In genomic region chr7:35545881-35546280, GRCm38 (mm10) we compare ENCODE assay signal across 8 mouse cellular contexts. TPM values are rescaled to one million over a fixed set of nuclear protein-coding genes. Genes with fewer than 3 reads are reported as not detected.
DNase-seq lines count a peak whose midpoint lies in the region; ATAC-seq and TF ChIP-seq lines count a peak whose summit lies in the region.

No protein-coding gene starts in this region.

- H3K36me3 ChIP-seq in heart, embryonic 12.5 days, result peaks cover 43% of the 10 kb centered on the region
- peaks cover 38% of the 10 kb centered on the region for H3K36me3 ChIP-seq in heart, postnatal 0 days (replicated peaks; ENCODE audit: control insufficient read depth, insufficient read depth, low read length)
- peaks cover 25% of the 10 kb centered on the region for H3K36me3 ChIP-seq in lung, embryonic 15.5 days

- peak; percentile 85 for TF ChIP-seq CTCF in heart, postnatal 0 days (IDR thresholded peaks at IDR 0.05; ENCODE audit: low read depth)

- ATAC-seq in heart, embryonic 12.5 days (ENCODE audit: insufficient number of reproducible peaks, low FRiP score), result no peak
- peak; percentile 36; the same call in 1 of the 2 replicates for ATAC-seq in heart, postnatal 0 days (ENCODE audit: insufficient read depth, low read depth)
- 0 out of 2 replicates have a peak, but pooled peaks have one; percentile 55 for ATAC-seq in lung, embryonic 15.5 days (ENCODE audit: borderline replicate concordance, extremely low read depth, low FRiP score, low TSS enrichment)

- H3K4me2 ChIP-seq in heart, embryonic 12.5 days, result no peak overlapping the region
- H3K4me2 ChIP-seq in heart, postnatal 0 days (ENCODE audit: low read depth, low read length), result no peak overlapping the region
- H3K4me2 ChIP-seq in lung, embryonic 15.5 days, result no peak overlapping the region

- TF ChIP-seq EP300 in heart, postnatal 0 days (IDR thresholded peaks at IDR 0.05; ENCODE audit: low read depth), result no peak

- no peak overlapping the region for H3K27ac ChIP-seq in heart, embryonic 12.5 days (ENCODE audit: poor library complexity, severe bottlenecking)
- H3K27ac ChIP-seq in heart, postnatal 0 days (ENCODE audit: low read depth), result no peak overlapping the region
- no peak overlapping the region for H3K27ac ChIP-seq in lung, embryonic 15.5 days

- DNase-seq in heart, adult 18-20 months, result peak; percentile 45 to 67
- peak; percentile 31 to 42 for DNase-seq in adrenal gland, adult 18-20 months (ENCODE audit: low spot score in 2 of 2)
- DNase-seq in embryo, embryonic 10.5 days (ENCODE audit: low spot score), result peak; percentile 85
- peak; percentile 70 for DNase-seq in heart, postnatal 0 days (ENCODE audit: low spot score)
- DNase-seq in layer of hippocampus, adult 9-11 months, result peak; percentile 22
- peak; percentile 64 to 71 for DNase-seq in right cerebral cortex, adult 2 months (ENCODE audit: low spot score in 2 of 2)

- H3K9me3 ChIP-seq in heart, embryonic 12.5 days (replicated peaks), result no peaks in the 10 kb centered on the region
- H3K9me3 ChIP-seq in heart, postnatal 0 days (replicated peaks; ENCODE audit: control insufficient read depth, low read length), result no peaks in the 10 kb centered on the region
- no peaks in the 10 kb centered on the region for H3K9me3 ChIP-seq in lung, embryonic 15.5 days

- H3K9ac ChIP-seq in heart, embryonic 12.5 days, result no peak overlapping the region
- H3K9ac ChIP-seq in heart, postnatal 0 days (replicated peaks; ENCODE audit: low read depth, low read length), result no peak overlapping the region
- no peak overlapping the region for H3K9ac ChIP-seq in lung, embryonic 15.5 days

- WGBS in heart, embryonic 12.5 days, result 30% methylated on average over 4 of the region's 4 CpGs
- WGBS in heart, postnatal 0 days, result 39% methylated on average over 4 of the region's 4 CpGs
- 31% methylated on average over 4 of the region's 4 CpGs for WGBS in lung, embryonic 15.5 days

- no peaks in the 10 kb centered on the region for H3K4me1 ChIP-seq in heart, embryonic 12.5 days (replicated peaks)
- no peaks in the 10 kb centered on the region for H3K4me1 ChIP-seq in heart, postnatal 0 days (ENCODE audit: control insufficient read depth, insufficient read depth)
- no peaks in the 10 kb centered on the region for H3K4me1 ChIP-seq in lung, embryonic 15.5 days

- H3K4me3 ChIP-seq in heart, embryonic 12.5 days, result no peak overlapping the region
- H3K4me3 ChIP-seq in heart, postnatal 0 days (ENCODE audit: low read depth, low read length), result no peak overlapping the region
- no peak overlapping the region for H3K4me3 ChIP-seq in lung, embryonic 15.5 days

- no peaks in the 10 kb centered on the region for H3K27me3 ChIP-seq in heart, embryonic 12.5 days (replicated peaks)
- no peaks in the 10 kb centered on the region for H3K27me3 ChIP-seq in heart, postnatal 0 days (ENCODE audit: control insufficient read depth, insufficient read depth, low read length)
- no peaks in the 10 kb centered on the region for H3K27me3 ChIP-seq in lung, embryonic 15.5 days

RNA-seq across cellular contexts. Expression of gene Tdrd12, which starts 8.3 kb away (rescaled TPM):
- total RNA-seq in heart, adult 18-20 months (2021), result under 1 TPM in 1 of 2 experiments, not detected in 1; 0.07 TPM
- 0.37 and 0.82 TPM in 2 replicates for polyA plus RNA-seq in heart, embryonic 12.5 days (2016; fragmentation: Nextera tagmentation; extraction: Ambion mirVana)
- under 1 TPM; 0.07 to 0.10 TPM for total RNA-seq in adrenal gland, adult 18-20 months (2021)
- total RNA-seq in heart, postnatal 0 days (2014; rRNA removed; ENCODE audit: low replicate concordance), result not detected in 2 replicates
- polyA plus RNA-seq in heart, postnatal 0 days (2015; fragmentation: Nextera tagmentation; extraction: Ambion mirVana), result 1.4 and 1.5 TPM in 2 replicates
- 0.29 and 0.30 TPM in 2 replicates for polyA plus RNA-seq in lung, embryonic 15.5 days (2015; fragmentation: Nextera tagmentation; extraction: Ambion mirVana)

RNA-seq across cellular contexts. Expression of gene Nudt19, which starts 10.2 kb away (rescaled TPM):
- 10 to 100 TPM; 69.2 to 80.4 TPM for total RNA-seq in heart, adult 18-20 months (2021)
- polyA plus RNA-seq in heart, embryonic 12.5 days (2016; fragmentation: Nextera tagmentation; extraction: Ambion mirVana), result 84.5 and 85.0 TPM in 2 replicates
- 10 to 100 TPM; 51.1 to 53.2 TPM for total RNA-seq in adrenal gland, adult 18-20 months (2021)
- 75.2 and 76.6 TPM in 2 replicates for total RNA-seq in heart, postnatal 0 days (2014; rRNA removed; ENCODE audit: low replicate concordance)
- polyA plus RNA-seq in heart, postnatal 0 days (2015; fragmentation: Nextera tagmentation; extraction: Ambion mirVana), result 133 and 136 TPM in 2 replicates
- polyA plus RNA-seq in lung, embryonic 15.5 days (2015; fragmentation: Nextera tagmentation; extraction: Ambion mirVana), result 50.1 and 52.7 TPM in 2 replicates

RNA-seq across cellular contexts. Expression of gene Rgs9bp, which starts 39.5 kb away (rescaled TPM):
- total RNA-seq in heart, adult 18-20 months (2021), result under 1 TPM in 1 of 2 experiments, not detected in 1; 0.10 TPM
- 0.82 TPM in 2 replicates for polyA plus RNA-seq in heart, embryonic 12.5 days (2016; fragmentation: Nextera tagmentation; extraction: Ambion mirVana)
- total RNA-seq in adrenal gland, adult 18-20 months (2021), result under 1 TPM; 0.29 to 0.30 TPM
- under 0.01 TPM in 1 of 2 replicates, not detected in the other for total RNA-seq in heart, postnatal 0 days (2014; rRNA removed; ENCODE audit: low replicate concordance)
- 0.04 and 0.07 TPM in 2 replicates for polyA plus RNA-seq in heart, postnatal 0 days (2015; fragmentation: Nextera tagmentation; extraction: Ambion mirVana)
- 0.05 and 0.14 TPM in 2 replicates for polyA plus RNA-seq in lung, embryonic 15.5 days (2015; fragmentation: Nextera tagmentation; extraction: Ambion mirVana)

RNA-seq across cellular contexts. Expression of gene Ankrd27, which starts 40.2 kb away (rescaled TPM):
- 1 to 10 TPM; 9.7 to 9.9 TPM for total RNA-seq in heart, adult 18-20 months (2021)
- polyA plus RNA-seq in heart, embryonic 12.5 days (2016; fragmentation: Nextera tagmentation; extraction: Ambion mirVana), result 22.1 and 23.6 TPM in 2 replicates
- total RNA-seq in adrenal gland, adult 18-20 months (2021), result 10 to 100 TPM; 28.7 to 30.2 TPM
- total RNA-seq in heart, postnatal 0 days (2014; rRNA removed; ENCODE audit: low replicate concordance), result 9.5 and 19.3 TPM in 2 replicates
- 8.9 and 9.6 TPM in 2 replicates for polyA plus RNA-seq in heart, postnatal 0 days (2015; fragmentation: Nextera tagmentation; extraction: Ambion mirVana)
- 33.8 and 35.9 TPM in 2 replicates for polyA plus RNA-seq in lung, embryonic 15.5 days (2015; fragmentation: Nextera tagmentation; extraction: Ambion mirVana)

Comparison
In these comparisons a context has a peak if more than half of its experiments do, and no peak if none do; other contexts are left out.
1. DNase-seq: peak in every context shown above with its lines; median percentile 85 in embryo, embryonic 10.5 days; 70 in heart, postnatal 0 days; 68 in right cerebral cortex, adult 2 months; 56 in heart, adult 18-20 months; 36 in adrenal gland, adult 18-20 months; 22 in layer of hippocampus, adult 9-11 months.